Comparison of ENCODE assay signal across 12 mouse cellular contexts in the genomic region with DNA sequence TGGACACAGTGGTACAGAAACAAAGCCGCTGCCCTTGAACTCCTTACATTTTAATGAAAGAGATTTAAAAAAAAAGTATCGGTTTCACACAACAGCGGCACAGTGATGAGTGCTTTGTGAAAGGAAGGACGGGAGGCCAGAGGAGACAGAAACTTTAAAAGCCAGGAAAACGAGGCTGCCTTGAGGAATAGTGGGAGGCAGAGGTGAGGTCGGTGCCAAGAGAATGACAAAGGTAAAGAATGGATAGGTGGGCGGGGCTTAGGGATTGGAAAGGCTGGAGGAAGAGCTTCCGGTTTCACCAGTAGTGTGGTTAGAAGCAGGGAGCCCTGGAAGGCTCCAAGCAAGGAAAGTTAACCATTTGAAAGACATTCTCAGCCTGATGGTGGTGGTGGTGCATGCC.
DNase-seq lines count a peak whose midpoint lies in the region; ATAC-seq and TF ChIP-seq lines count a peak whose summit lies in the region.
"Had no signal": no experiment of that assay in that cellular context is flagged by ENCODE, and none has a peak within 500 bp of the region (broad histone marks: within the 10 kb centered on the region; RNA-seq: fewer than 3 reads in every experiment).

No protein-coding gene starts in this region.

- no peak overlapping the region for H3K9ac ChIP-seq in intestine, embryonic 14.5 days (ENCODE audit: low read length)
- no peak overlapping the region for H3K9ac ChIP-seq in intestine, embryonic 15.5 days
- H3K9ac ChIP-seq in kidney, embryonic 16.5 days (replicated peaks; ENCODE audit: low read length): no peak overlapping the region
- H3K9ac ChIP-seq in forebrain, postnatal 0 days: no peak overlapping the region

- TF ChIP-seq CTCF in forebrain, postnatal 0 days (IDR thresholded peaks at IDR 0.05; ENCODE audit: low read depth): no peak

- H3K9me3 ChIP-seq in intestine, embryonic 14.5 days (ENCODE audit: control insufficient read depth, low read length): no peaks in the 10 kb centered on the region
- no peaks in the 10 kb centered on the region for H3K9me3 ChIP-seq in intestine, embryonic 15.5 days
- H3K9me3 ChIP-seq in kidney, embryonic 16.5 days (ENCODE audit: low read length): no peaks in the 10 kb centered on the region
- no peaks in the 10 kb centered on the region for H3K9me3 ChIP-seq in forebrain, postnatal 0 days (ENCODE audit: low read length)
- H3K9me3 ChIP-seq: megakaryocyte, embryonic 14.5 days had no signal

- no peak overlapping the region for H3K4me3 ChIP-seq in intestine, embryonic 14.5 days (ENCODE audit: low read depth, low read length)
- H3K4me3 ChIP-seq in intestine, embryonic 15.5 days (replicated peaks): no peak overlapping the region
- peak overlapping the region; percentile 25 for H3K4me3 ChIP-seq in kidney, embryonic 16.5 days (ENCODE audit: low read length)
- H3K4me3 ChIP-seq in forebrain, postnatal 0 days (ENCODE audit: low read depth, low read length): no peak overlapping the region
- H3K4me3 ChIP-seq: megakaryocyte, embryonic 14.5 days had no signal

- ATAC-seq in intestine, embryonic 14.5 days (replicated peaks; ENCODE audit: low FRiP score, low TSS enrichment, low read depth): no peak
- ATAC-seq in intestine, embryonic 15.5 days: no peak
- ATAC-seq in kidney, embryonic 16.5 days (ENCODE audit: low FRiP score, low TSS enrichment): no peak
- ATAC-seq in forebrain, postnatal 0 days: no peak
- ATAC-seq: forebrain, embryonic 16.5 days had no signal

- 0 out of 2 replicates have a peak, but pooled peaks cover 10% of the 10 kb centered on the region for H3K4me1 ChIP-seq in intestine, embryonic 14.5 days (replicated peaks; ENCODE audit: control insufficient read depth, insufficient read depth, low read length)
- H3K4me1 ChIP-seq in intestine, embryonic 15.5 days (replicated peaks): 0 out of 2 replicates have a peak, but pooled peaks cover 3% of the 10 kb centered on the region
- H3K4me1 ChIP-seq in kidney, embryonic 16.5 days (ENCODE audit: insufficient read depth, low read length): peaks cover 25% of the 10 kb centered on the region
- H3K4me1 ChIP-seq in forebrain, postnatal 0 days (ENCODE audit: insufficient read depth): no peaks in the 10 kb centered on the region

- 0 out of 2 replicates have a peak overlapping the region, but pooled peaks have one; percentile 20 for H3K4me2 ChIP-seq in intestine, embryonic 14.5 days (ENCODE audit: low read length)
- H3K4me2 ChIP-seq in intestine, embryonic 15.5 days (replicated peaks): no peak overlapping the region
- H3K4me2 ChIP-seq in kidney, embryonic 16.5 days (replicated peaks; ENCODE audit: low read depth, low read length): peak overlapping the region; percentile 42
- no peak overlapping the region for H3K4me2 ChIP-seq in forebrain, postnatal 0 days (ENCODE audit: low read depth)

- no peaks in the 10 kb centered on the region for H3K36me3 ChIP-seq in intestine, embryonic 14.5 days (ENCODE audit: control insufficient read depth, insufficient read depth, low read length)
- no peaks in the 10 kb centered on the region for H3K36me3 ChIP-seq in intestine, embryonic 15.5 days
- no peaks in the 10 kb centered on the region for H3K36me3 ChIP-seq in kidney, embryonic 16.5 days (ENCODE audit: insufficient read depth, low read length)
- no peaks in the 10 kb centered on the region for H3K36me3 ChIP-seq in forebrain, postnatal 0 days (ENCODE audit: insufficient read depth)

- DNase-seq in intestine, embryonic 14.5 days (ENCODE audit: low spot score): no peak
- peak; percentile 71 for DNase-seq in adrenal gland, adult 2 months
- peak; percentile 57 for DNase-seq in ovary, postnatal 14 days (ENCODE audit: low spot score)
- no peak for DNase-seq in layer of hippocampus, adult 11-12 months (ENCODE audit: low spot score)
- no peak for DNase-seq in c-Kit-positive CD71-positive TER-119-positive erythroid progenitor cells, embryonic 14.5 days (ENCODE audit: low spot score)
- DNase-seq in forebrain, postnatal 0 days: no peak
- DNase-seq: cerebellum, postnatal 25 days; layer of hippocampus, adult 9-11 months had no signal

- WGBS in intestine, embryonic 14.5 days: 28% methylated on average over 8 of the region's 8 CpGs
- 34% methylated on average over 8 of the region's 8 CpGs for WGBS in intestine, embryonic 15.5 days
- 21% methylated on average over 8 of the region's 8 CpGs for WGBS in kidney, embryonic 16.5 days
- 25% methylated on average over 8 of the region's 8 CpGs for WGBS in forebrain, postnatal 0 days

- H3K27me3 ChIP-seq in intestine, embryonic 14.5 days (replicated peaks; ENCODE audit: control insufficient read depth, insufficient read depth, low read length): no peaks in the 10 kb centered on the region
- no peaks in the 10 kb centered on the region for H3K27me3 ChIP-seq in intestine, embryonic 15.5 days (replicated peaks)
- H3K27me3 ChIP-seq in kidney, embryonic 16.5 days (ENCODE audit: insufficient read depth, low read length): no peaks in the 10 kb centered on the region
- H3K27me3 ChIP-seq in forebrain, postnatal 0 days (ENCODE audit: insufficient read depth, low read length): no peaks in the 10 kb centered on the region

- no peak overlapping the region for H3K27ac ChIP-seq in intestine, embryonic 14.5 days (ENCODE audit: low read depth)
- no peak overlapping the region for H3K27ac ChIP-seq in intestine, embryonic 15.5 days
- H3K27ac ChIP-seq in kidney, embryonic 16.5 days (ENCODE audit: low read length): peak overlapping the region; percentile 56; the same call in 1 of the 2 replicates
- H3K27ac ChIP-seq in forebrain, postnatal 0 days (ENCODE audit: low read depth, low read length): no peak overlapping the region

Comparison
In these comparisons a context has a peak if more than half of its experiments do, and no peak if none do; other contexts are left out.
1. H3K4me2 ChIP-seq: peak in intestine, embryonic 14.5 days (single experiment) and kidney, embryonic 16.5 days (single experiment); none in intestine, embryonic 15.5 days (single experiment) and forebrain, postnatal 0 days (single experiment).
2. DNase-seq: peak in adrenal gland, adult 2 months (single experiment) and ovary, postnatal 14 days (single experiment); none in intestine, embryonic 14.5 days (single experiment), layer of hippocampus, adult 11-12 months (single experiment), c-Kit-positive CD71-positive TER-119-positive erythroid progenitor cells, embryonic 14.5 days (single experiment) and forebrain, postnatal 0 days (single experiment).